Mouse (Mus musculus) midbrain, embryonic 15.5 days (tissue): Measurements from ENCODE around the gene Zfp771. TPM values are rescaled to one million over a fixed set of nuclear protein-coding genes. Genes with fewer than 3 reads are reported as not detected.

Source experiments
- polyA plus RNA-seq: library from polyadenylated mRNA; unstranded; fragments of >200 nt; fragmentation: Nextera tagmentation; extraction: Ambion mirVana; gene quantifications from 2 replicates; pipeline ENCODE4 v1.2.1, GENCODE M21; 2015

The Zfp771 gene
- polyA plus RNA-seq, 1 experiment from 2014 or later = 72.0 TPM

Other genes starting within 250 kb of the Zfp771 start
- gene Mvp, start 229.7 kb upstream of the Zfp771 start, polyA plus RNA-seq = 4.0 and 4.5 TPM in 2 replicates
- gene Pagr1b, start 227.8 kb upstream of the Zfp771 start, polyA plus RNA-seq = 1.0 TPM in 1 of 2 replicates, not detected in the other
- 46.9 and 73.4 TPM in 2 replicates for gene Pagr1a, start 226.9 kb upstream of the Zfp771 start, polyA plus RNA-seq
- 44.9 and 52.6 TPM in 2 replicates for gene Gm42742, start 223.2 kb upstream of the Zfp771 start, polyA plus RNA-seq
- gene Prrt2, start 223.1 kb upstream of the Zfp771 start, polyA plus RNA-seq = 40.7 and 42.3 TPM in 2 replicates
- 78.0 and 89.8 TPM in 2 replicates for gene Maz, start 217.2 kb upstream of the Zfp771 start, polyA plus RNA-seq
- gene Kif22, start 201.8 kb upstream of the Zfp771 start, polyA plus RNA-seq = 21.4 and 24.8 TPM in 2 replicates
- not detected in 2 replicates for gene Zg16, start 156.9 kb upstream of the Zfp771 start, polyA plus RNA-seq
- gene AI467606, start 152.9 kb upstream of the Zfp771 start, polyA plus RNA-seq = 1.9 and 2.3 TPM in 2 replicates
- 0.76 and 0.83 TPM in 2 replicates for gene Qprt, start 122.0 kb upstream of the Zfp771 start, polyA plus RNA-seq
- gene Spn, start 106.5 kb upstream of the Zfp771 start, polyA plus RNA-seq = 0.04 TPM in 1 of 2 replicates, not detected in the other
- gene Cd2bp2, start 48.2 kb upstream of the Zfp771 start, polyA plus RNA-seq = 82.1 and 82.6 TPM in 2 replicates
- gene Tbc1d10b, start 35.8 kb upstream of the Zfp771 start, polyA plus RNA-seq = 39.6 and 44.8 TPM in 2 replicates
- gene Mylpf, start 35.4 kb upstream of the Zfp771 start, polyA plus RNA-seq = 3.9 and 5.0 TPM in 2 replicates
- gene Zfp553, start 11.2 kb upstream of the Zfp771 start, polyA plus RNA-seq = 63.7 and 64.1 TPM in 2 replicates
- 17.0 and 18.2 TPM in 2 replicates for gene Sept1, start 11.1 kb upstream of the Zfp771 start, polyA plus RNA-seq
- 114 and 118 TPM in 2 replicates for gene Dctpp1, start 16.4 kb downstream of the Zfp771 start, polyA plus RNA-seq
- gene Sephs2, start 29.8 kb downstream of the Zfp771 start, polyA plus RNA-seq = 59.9 and 62.3 TPM in 2 replicates
- gene Itgal, start 52.0 kb downstream of the Zfp771 start, polyA plus RNA-seq = 0.19 and 0.37 TPM in 2 replicates
- gene Zfp768, start 101.3 kb downstream of the Zfp771 start, polyA plus RNA-seq = 19.1 and 19.2 TPM in 2 replicates
- gene Zfp747, start 131.8 kb downstream of the Zfp771 start, polyA plus RNA-seq = 10.3 and 10.5 TPM in 2 replicates
- gene 9130019O22Rik, start 142.9 kb downstream of the Zfp771 start, polyA plus RNA-seq = 5.2 and 6.6 TPM in 2 replicates
- 6.3 and 6.6 TPM in 2 replicates for gene E430018J23Rik, start 149.4 kb downstream of the Zfp771 start, polyA plus RNA-seq
- gene Zfp764, start 162.5 kb downstream of the Zfp771 start, polyA plus RNA-seq = 5.7 and 6.4 TPM in 2 replicates
- gene Zfp688, start 177.8 kb downstream of the Zfp771 start, polyA plus RNA-seq = 32.0 and 34.2 TPM in 2 replicates
- gene Zfp689, start 204.9 kb downstream of the Zfp771 start, polyA plus RNA-seq = 16.1 and 16.4 TPM in 2 replicates
- gene Prr14, start 215.3 kb downstream of the Zfp771 start, polyA plus RNA-seq = 40.5 TPM in 2 replicates
- gene Fbrs, start 234.9 kb downstream of the Zfp771 start, polyA plus RNA-seq = 13.8 and 15.9 TPM in 2 replicates